Comparison of ENCODE assay signal across 8 mouse cellular contexts in the genomic region with DNA sequence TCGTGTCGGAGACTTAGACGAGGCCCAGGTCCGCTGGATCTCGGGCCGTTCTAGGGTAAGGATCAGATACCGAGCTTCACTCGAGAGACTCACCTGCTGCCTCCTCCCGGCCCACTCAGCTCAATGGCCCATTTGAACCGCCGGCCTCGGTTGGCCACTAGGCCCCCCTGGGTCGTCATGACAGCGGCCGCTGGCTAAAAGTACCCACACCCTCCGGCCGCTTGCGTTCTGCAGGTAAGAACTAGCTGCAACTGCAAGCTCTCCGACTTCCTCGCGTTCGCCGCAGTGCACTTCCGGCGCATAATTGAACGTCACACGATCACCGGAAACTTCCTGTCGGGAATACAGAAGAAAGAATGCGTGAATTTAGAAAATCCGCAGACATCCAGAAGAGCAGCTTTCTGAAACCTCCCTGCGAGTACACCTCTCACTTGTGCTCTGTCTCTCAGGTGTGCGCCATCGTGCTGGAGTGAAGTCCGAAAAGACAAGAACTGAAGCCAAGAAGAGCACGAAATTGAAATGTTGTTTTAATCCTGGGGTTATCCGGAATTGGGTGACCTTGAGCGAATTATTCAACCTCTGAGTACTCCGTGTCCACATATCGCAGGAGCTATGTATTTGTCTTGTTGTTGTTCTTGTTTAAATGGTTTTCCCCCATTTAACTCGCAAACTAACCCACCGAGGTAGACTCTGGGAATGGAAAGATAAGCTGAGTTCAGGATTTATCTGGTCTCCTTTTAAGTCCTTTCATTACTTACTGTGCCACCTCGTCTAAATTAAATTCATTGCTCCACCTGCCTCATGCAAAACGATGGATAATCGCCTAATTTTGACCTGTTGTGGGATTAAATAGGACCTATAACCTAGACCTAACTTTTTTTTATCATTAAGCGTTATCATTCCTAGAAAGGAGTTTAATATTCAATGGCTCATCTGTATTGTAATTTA. TPM values are rescaled to one million over a fixed set of nuclear protein-coding genes. Genes with fewer than 3 reads are reported as not detected.
DNase-seq lines count a peak whose midpoint lies in the region; ATAC-seq lines count a peak whose summit lies in the region.

A gene (minus strand): TSS at position 302 of the 948 bp plus-strand sequence.

- no peaks in the 10 kb centered on the region; the same call in 1 of the 2 replicates for H3K36me3 ChIP-seq in forebrain, embryonic 11.5 days (ENCODE audit: control insufficient read depth, insufficient read depth, low read length)
- H3K36me3 ChIP-seq in heart, embryonic 16.5 days (ENCODE audit: control insufficient read depth, insufficient read depth) = peaks cover 14% of the 10 kb centered on the region
- peaks cover 22% of the 10 kb centered on the region for H3K36me3 ChIP-seq in liver, embryonic 15.5 days (replicated peaks)
- peaks cover 13% of the 10 kb centered on the region; the same call in 1 of the 2 replicates for H3K36me3 ChIP-seq in neural tube, embryonic 12.5 days

- H3K27ac ChIP-seq in forebrain, embryonic 11.5 days (ENCODE audit: low read depth, low read length) = peak within 1 kb of the TSS; percentile 58
- peak within 1 kb of the TSS; percentile 90 for H3K27ac ChIP-seq in heart, embryonic 16.5 days (ENCODE audit: low read length)
- H3K27ac ChIP-seq in liver, embryonic 15.5 days (replicated peaks) = peak within 1 kb of the TSS; percentile 81
- H3K27ac ChIP-seq in neural tube, embryonic 12.5 days = no peak within 1 kb of the TSS

- 2% methylated on average over 46 of the region's 46 CpGs for WGBS in forebrain, embryonic 11.5 days
- 1% methylated on average over 46 of the region's 46 CpGs for WGBS in heart, embryonic 16.5 days
- under 1% methylated on average over 46 of the region's 46 CpGs for WGBS in liver, embryonic 15.5 days (ENCODE audit: insufficient replicate concordance)
- 2% methylated on average over 46 of the region's 46 CpGs for WGBS in neural tube, embryonic 12.5 days

- H3K9me3 ChIP-seq in forebrain, embryonic 11.5 days (ENCODE audit: control insufficient read depth, low read length) = no peaks in the 10 kb centered on the region
- H3K9me3 ChIP-seq in heart, embryonic 16.5 days (replicated peaks; ENCODE audit: control insufficient read depth, low read length) = no peaks in the 10 kb centered on the region
- H3K9me3 ChIP-seq in liver, embryonic 15.5 days (replicated peaks) = no peaks in the 10 kb centered on the region
- no peaks in the 10 kb centered on the region for H3K9me3 ChIP-seq in neural tube, embryonic 12.5 days

- peaks cover 3% of the 10 kb centered on the region; the same call in 1 of the 2 replicates for H3K4me1 ChIP-seq in forebrain, embryonic 11.5 days (replicated peaks; ENCODE audit: control insufficient read depth, insufficient read depth, low read length)
- peaks cover 10% of the 10 kb centered on the region for H3K4me1 ChIP-seq in heart, embryonic 16.5 days (ENCODE audit: control insufficient read depth, insufficient read depth, low read length)
- H3K4me1 ChIP-seq in liver, embryonic 15.5 days (replicated peaks) = peaks cover 23% of the 10 kb centered on the region
- H3K4me1 ChIP-seq in neural tube, embryonic 12.5 days = peaks cover 10% of the 10 kb centered on the region

- H3K4me3 ChIP-seq in forebrain, embryonic 11.5 days (ENCODE audit: low read depth, low read length) = peak within 1 kb of the TSS; percentile 85
- peak within 1 kb of the TSS; percentile 96 for H3K4me3 ChIP-seq in heart, embryonic 16.5 days (ENCODE audit: low read length)
- peak within 1 kb of the TSS; percentile 92 for H3K4me3 ChIP-seq in liver, embryonic 15.5 days (replicated peaks)
- peak within 1 kb of the TSS; percentile 84 for H3K4me3 ChIP-seq in neural tube, embryonic 12.5 days

- H3K4me2 ChIP-seq in forebrain, embryonic 11.5 days (ENCODE audit: low read depth, low read length, severe bottlenecking) = peak within 1 kb of the TSS; percentile 75
- H3K4me2 ChIP-seq in heart, embryonic 16.5 days (ENCODE audit: low read depth, low read length) = peak within 1 kb of the TSS; percentile 92
- H3K4me2 ChIP-seq in liver, embryonic 15.5 days = peak within 1 kb of the TSS; percentile 78
- H3K4me2 ChIP-seq in neural tube, embryonic 12.5 days (replicated peaks) = peak within 1 kb of the TSS; percentile 94

- peak; percentile 90 for ATAC-seq in forebrain, embryonic 11.5 days (replicated peaks; ENCODE audit: low FRiP score)
- peak; percentile 72 for ATAC-seq in heart, embryonic 16.5 days (replicated peaks; ENCODE audit: extremely low read depth, insufficient read depth, low FRiP score)
- ATAC-seq in liver, embryonic 15.5 days (ENCODE audit: insufficient read depth) = peak; percentile 80
- peak; percentile 91 for ATAC-seq in neural tube, embryonic 12.5 days (ENCODE audit: low FRiP score, low read depth)

- no peaks in the 10 kb centered on the region for H3K27me3 ChIP-seq in forebrain, embryonic 11.5 days (ENCODE audit: control insufficient read depth, insufficient read depth, low read length)
- no peaks in the 10 kb centered on the region for H3K27me3 ChIP-seq in heart, embryonic 16.5 days (ENCODE audit: control insufficient read depth, insufficient read depth, low read length)
- H3K27me3 ChIP-seq in liver, embryonic 15.5 days = 0 out of 2 replicates have a peak, but pooled peaks cover 1% of the 10 kb centered on the region
- H3K27me3 ChIP-seq in neural tube, embryonic 12.5 days (replicated peaks) = no peaks in the 10 kb centered on the region

- H3K9ac ChIP-seq in forebrain, embryonic 11.5 days (ENCODE audit: low read length) = peak within 1 kb of the TSS; percentile 68
- H3K9ac ChIP-seq in heart, embryonic 16.5 days (ENCODE audit: low read length) = peak within 1 kb of the TSS; percentile 91
- H3K9ac ChIP-seq in liver, embryonic 15.5 days = peak within 1 kb of the TSS; percentile 76
- H3K9ac ChIP-seq in neural tube, embryonic 12.5 days = peak within 1 kb of the TSS; percentile 77

- DNase-seq in CD8-positive naive resting alpha-beta T cell, adult 2 months (ENCODE audit: low read depth in 2 of 2, low spot score in 2 of 2) = peak; percentile 73 to 80
- peak; percentile 89 for DNase-seq in c-Kit-positive CD71-negative TER-119-negative erythroid progenitor cells, embryonic 14.5 days (ENCODE audit: low read depth)
- peak; percentile 93 for DNase-seq in forebrain, embryonic 11.5 days (ENCODE audit: low spot score)
- DNase-seq in kidney, postnatal 36 days = peak; percentile 93 to 96
- DNase-seq in telencephalon, adult 2 months (ENCODE audit: low read depth, low spot score) = peak; percentile 95

RNA-seq across cellular contexts. Expression of the gene that starts here (rescaled TPM):
- 99.7 and 111 TPM in 2 replicates for polyA plus RNA-seq in forebrain, embryonic 11.5 days (2014; fragmentation: Nextera tagmentation; extraction: Ambion mirVana)
- 98.0 and 98.5 TPM in 2 replicates for polyA plus RNA-seq in heart, embryonic 16.5 days (2015; fragmentation: Nextera tagmentation; extraction: Ambion mirVana)
- 40.3 and 41.1 TPM in 2 replicates for polyA plus RNA-seq in liver, embryonic 15.5 days (2015; fragmentation: Nextera tagmentation; extraction: Ambion mirVana)
- 122 and 132 TPM in 2 replicates for polyA plus RNA-seq in neural tube, embryonic 12.5 days (2016; fragmentation: Nextera tagmentation; extraction: Ambion mirVana)
